Mouse (Mus musculus) erythroid progenitor cell, adult 5-6 weeks (primary cell): ENCODE measurements around the gene Hpn. TPM values are rescaled to one million over a fixed set of nuclear protein-coding genes. Genes with fewer than 3 reads are reported as not detected.

Source experiments
- ATAC-seq: replicated peaks from 2 replicates; pipeline ENCODE4 v1.8.0; 2016; ENCODE audit warnings: moderate number of reproducible peaks, mild to moderate bottlenecking, moderate TSS enrichment, inconsistent platforms; ENCODE audit not compliant: poor library complexity, low FRiP score, severe bottlenecking
- total RNA-seq, 2 experiments: library from RNA; stranded (forward) in 1 of 2; stranded (reverse) in 1 of 2; fragments of 150-400 nt in 1 of 2; fragments of 186-747, 209-891 nt in 1 of 2; gene quantifications; 2 replicates each; pipeline versions ENCODE4 v1.2.3 to v1.2.4; 2015 to 2017; ENCODE audit warnings: low replicate concordance in 2 of 2

Hpn gene
- total RNA-seq, 2 experiments from 2014 or later: 5.9 TPM; not detected in 1

- no peak for ATAC-seq
Measured at GRCm38 (mm10) chr7:31116721-31117145, 1.6 kb upstream of the Hpn start.

- ATAC-seq: no peak
Measured at GRCm38 (mm10) chr7:31115587-31116043, 525 bp upstream of the Hpn start.

DNA sequence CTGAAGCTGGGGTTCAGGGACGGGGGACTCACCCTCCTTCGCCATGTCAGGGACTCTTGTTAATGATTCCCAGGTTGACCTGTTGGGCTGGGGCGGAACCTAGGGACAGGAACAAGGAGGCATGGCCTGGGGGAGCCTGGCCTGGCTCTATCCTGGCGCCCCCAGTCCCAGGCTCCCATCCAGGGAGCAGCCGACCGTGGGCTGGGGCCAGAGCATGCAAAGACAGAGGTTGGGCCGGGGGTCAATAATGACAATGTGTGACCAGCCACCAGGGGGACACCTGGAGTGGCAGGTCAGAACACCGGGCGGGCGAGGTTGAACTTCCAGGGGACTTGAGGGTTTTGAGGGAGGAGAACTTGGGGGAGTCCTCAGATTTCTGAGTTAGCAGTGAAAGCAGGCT is 444 bp downstream of the Hpn start:
- no peak for ATAC-seq

DNA sequence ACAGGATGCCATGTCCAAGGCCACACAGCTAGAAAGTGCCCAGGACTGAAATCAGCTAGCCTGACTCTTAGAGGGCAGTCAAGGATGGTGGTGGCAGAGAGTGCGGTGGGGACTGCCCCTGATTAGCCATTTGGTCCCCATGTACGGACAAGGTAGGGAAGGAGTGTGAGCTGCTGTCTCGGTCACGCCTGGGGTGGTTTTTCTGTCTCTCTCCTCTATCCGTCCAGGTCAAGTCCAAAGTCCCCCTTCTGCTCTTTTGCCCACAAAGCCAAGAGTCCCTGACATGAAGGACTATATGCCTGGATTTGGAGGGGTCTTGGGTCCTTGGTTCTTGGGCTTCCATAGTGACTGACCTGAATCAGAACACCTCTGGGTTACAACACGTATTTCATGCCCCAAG is 1.3 kb downstream of the Hpn start:
- ATAC-seq: no peak

GRCm38 (mm10) chr7:31112036-31112435 is 3.1 kb downstream of the Hpn start:
- no peak for ATAC-seq

- ATAC-seq: no peak
Measured at GRCm38 (mm10) chr7:31110861-31111385, 4.2 kb downstream of the Hpn start.

DNA sequence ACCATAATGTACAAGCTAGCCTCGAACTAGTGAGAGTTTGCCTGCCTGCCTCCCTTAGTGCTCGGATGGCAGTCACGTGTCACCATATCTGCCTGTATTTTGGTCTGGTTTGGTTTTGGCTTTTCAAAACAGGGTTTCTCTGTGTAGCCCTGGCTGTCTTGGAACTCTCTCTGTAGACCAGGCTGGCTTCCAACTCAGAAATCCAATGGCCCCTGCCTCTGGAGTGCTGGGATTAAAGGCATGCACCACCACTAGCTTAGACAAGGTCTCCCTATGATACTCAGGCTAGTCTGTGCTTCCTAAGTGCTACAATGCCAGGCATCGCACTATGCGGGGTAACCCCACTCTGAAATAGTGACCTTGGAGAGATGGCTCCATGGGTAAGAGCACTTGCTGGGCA is 5.3 kb downstream of the Hpn start:
- no peak for ATAC-seq

GRCm38 (mm10) chr7:31109091-31109490 is 6.0 kb downstream of the Hpn start:
- ATAC-seq: no peak

DNA sequence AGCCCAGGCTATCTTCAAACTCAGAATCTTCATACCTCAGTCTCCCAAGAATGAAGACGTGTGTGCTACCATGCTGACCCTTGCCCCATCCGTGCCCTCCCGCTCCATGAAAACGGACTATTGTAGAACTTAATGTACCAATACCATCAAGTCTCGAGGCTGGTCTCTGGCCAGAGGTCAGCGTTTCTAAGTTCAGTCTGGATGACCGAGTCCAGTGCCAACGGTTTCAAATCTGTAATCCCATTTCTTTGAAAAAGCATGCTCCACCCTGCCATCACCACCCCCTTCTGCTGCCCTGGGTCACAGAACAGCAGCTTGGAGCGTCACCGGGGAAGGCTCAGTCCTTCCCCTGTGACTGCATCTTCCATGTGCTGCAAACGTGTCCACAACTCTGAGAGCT is 7.3 kb downstream of the Hpn start:
- no peak for ATAC-seq

DNA sequence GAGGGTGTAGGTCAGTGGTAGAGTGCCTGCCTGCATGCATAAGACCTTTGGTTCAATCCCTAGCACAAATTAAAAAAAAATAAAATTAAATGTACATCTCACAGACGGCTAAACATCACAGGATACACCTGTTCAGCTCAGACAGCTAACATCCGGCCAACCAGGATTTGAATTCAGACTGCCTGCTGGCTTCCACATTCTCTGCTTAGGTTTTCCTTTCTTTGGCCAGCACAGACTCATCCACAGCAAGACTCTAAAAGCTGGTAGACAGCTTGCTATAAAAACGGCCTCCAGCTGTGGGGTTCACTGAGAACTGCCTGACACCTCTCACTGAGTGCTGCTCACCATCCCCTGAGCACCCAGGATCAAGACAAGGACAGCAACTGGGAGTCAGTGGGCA is 8.9 kb downstream of the Hpn start:
- ATAC-seq: no peak

GRCm38 (mm10) chr7:31105061-31105768 is 9.9 kb downstream of the Hpn start:
- no peak for ATAC-seq

DNA sequence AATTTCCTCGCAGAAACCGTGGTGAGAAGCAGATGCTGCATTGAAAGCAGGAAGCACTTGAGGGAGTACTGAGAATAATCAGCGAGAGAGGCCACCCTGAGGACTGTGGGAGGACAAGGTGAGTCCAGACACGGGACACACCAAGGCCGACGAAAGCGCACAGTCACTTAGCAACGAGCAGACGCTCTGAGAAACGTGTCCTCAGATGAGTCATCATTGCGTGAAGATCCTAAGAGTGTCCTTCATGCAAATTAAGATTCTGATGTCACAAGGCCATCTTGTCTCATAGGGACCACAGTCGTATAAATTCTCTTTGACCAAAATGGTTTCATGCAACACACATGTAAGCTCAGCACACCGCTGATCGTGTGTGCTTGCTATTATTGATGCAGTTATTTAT is 14.3 kb downstream of the Hpn start:
- ATAC-seq: no peak

GRCm38 (mm10) chr7:31099612-31099982 is 15.5 kb downstream of the Hpn start:
- ATAC-seq: no peak

DNA sequence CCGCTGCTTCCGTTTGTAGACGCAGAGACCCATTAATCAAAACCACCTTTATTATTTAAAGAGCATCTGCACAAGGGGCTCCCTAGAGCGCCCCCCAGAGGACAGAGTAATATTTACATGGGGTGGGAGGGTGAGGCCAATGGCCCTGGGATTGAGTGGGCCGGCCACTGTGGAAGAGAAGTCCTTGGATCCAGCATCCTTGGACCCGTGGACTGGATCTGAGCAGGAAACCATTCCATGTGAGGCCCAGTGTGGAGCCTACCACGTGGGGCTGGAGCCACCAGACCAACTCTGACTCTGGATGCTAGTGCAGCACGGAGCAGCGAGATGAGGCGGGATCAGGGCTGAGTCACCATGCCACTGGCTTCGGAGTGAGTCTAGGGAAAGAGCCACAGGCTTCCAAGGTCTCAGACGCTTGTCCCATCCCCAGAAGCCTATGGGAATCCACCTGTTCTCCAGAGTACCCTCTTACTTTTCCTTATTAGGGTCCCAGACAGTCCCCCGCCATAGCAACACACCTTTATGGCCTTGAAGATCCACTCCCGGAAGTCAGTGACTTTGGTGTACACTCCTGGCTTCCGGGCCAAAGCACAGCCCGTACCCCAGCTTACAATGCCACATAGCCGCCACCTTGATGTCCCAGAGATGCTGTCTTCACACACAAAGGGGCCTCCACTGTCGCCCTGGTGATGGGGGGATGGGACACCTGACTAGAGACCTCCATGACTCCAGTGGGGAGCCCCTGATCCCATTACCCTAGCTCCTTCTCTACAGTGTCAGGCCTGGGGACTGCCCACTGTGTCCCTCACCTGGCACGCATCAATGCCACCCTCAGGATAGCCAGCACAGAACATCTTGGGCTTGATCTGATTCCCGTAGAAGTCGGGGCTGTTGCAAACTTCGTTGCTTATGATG is 16.1 kb downstream of the Hpn start:
- no peak for ATAC-seq

DNA sequence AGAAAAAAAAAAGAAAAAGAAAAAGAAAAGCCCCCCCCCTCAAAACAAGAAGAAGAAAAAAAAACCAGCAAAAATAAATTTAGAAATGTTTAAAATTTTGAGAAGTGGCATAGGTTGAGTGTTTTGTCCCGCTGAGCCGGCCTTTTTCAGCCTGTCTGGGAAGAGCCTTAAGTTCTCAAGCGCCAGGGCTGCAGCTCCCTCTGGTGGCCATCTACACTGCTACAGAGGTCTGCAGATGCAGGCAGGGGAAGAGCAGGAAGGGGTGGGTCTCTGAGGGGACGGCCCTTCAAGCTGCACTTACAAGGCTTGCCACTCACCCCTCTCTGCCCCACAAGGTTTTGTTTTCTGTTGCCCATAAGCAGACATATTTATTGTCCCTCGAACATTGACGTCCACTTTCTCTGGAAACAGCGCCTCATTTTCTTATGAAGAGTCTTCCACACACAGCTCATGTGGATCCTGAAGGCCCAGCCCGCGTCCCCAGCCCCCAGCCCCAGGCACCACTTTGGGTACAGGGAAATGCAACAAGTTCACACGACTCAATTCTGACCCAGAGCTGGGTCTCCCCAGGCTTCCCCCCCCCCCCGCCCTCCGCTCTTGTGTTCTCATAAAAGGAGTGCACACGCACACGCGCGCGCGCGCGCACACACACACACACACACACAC is 17.4 kb downstream of the Hpn start:
- ATAC-seq: peak; percentile 68; the same call in 1 of the 2 replicates

- no peak for ATAC-seq
Measured at GRCm38 (mm10) chr7:31096892-31097564, 18.1 kb downstream of the Hpn start.

DNA sequence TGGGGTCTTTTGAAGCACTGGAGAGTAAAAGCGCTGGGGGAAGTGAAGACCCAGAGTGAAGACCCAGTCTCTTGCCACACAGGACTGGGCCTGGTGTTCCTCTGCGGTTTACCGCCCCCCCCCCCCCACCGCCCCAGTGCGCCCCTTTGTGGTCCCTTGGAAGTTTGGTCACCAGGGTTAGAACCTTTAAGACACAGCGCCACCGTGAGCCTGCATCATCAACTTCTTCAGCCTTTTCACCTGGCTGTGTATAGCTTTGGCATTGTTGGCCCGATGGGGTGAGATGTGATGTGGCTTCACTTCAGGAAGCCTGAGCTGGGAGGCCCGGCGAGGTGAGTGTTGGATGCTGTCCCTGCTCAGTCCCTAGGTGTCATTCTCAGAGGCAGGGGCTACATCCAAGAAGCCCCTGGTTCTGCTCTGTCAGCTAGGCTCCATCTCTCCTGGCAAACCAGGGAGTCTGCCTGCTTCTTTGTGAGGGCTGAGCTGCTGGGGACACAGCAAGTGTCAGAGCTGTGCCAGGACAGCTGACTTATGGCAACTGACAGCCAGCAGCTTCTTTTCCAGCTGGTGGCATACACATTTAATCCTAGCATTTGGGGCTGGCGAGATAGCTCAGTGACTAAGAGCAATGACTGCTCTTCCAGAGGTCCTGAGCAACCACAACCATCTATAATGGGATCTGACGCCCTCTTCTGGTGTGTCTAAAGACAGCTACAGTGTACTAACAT is 20.2 kb downstream of the Hpn start:
- no peak for ATAC-seq

DNA sequence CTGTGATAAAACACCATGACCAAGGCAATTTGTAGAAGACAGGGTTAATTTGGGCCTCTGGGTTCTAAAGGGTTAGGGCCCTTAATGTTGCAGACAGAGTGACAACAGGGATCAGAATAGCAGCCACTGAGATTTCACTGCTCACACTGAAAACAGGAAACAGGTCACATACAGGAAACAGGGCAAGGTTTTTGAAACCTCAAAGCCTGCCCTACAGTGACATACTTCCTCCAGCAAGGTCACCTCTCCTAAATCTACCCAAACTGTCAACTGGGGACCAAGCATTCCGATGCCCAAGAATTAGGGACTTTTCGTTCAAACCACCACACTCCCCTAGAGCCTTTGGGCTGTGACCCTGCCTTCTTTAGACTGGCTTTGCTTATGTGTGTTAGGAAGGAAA is 25.4 kb downstream of the Hpn start:
- ATAC-seq: no peak

GRCm38 (mm10) chr7:31088206-31088605 is 26.9 kb downstream of the Hpn start:
- ATAC-seq: no peak
